Mouse (Mus musculus): ENCODE measurements around the gene Ccm2l.
A peak's percentile ranks its signal among the peaks of the same experiment; 100 is the strongest.

The Ccm2l gene

DNA sequence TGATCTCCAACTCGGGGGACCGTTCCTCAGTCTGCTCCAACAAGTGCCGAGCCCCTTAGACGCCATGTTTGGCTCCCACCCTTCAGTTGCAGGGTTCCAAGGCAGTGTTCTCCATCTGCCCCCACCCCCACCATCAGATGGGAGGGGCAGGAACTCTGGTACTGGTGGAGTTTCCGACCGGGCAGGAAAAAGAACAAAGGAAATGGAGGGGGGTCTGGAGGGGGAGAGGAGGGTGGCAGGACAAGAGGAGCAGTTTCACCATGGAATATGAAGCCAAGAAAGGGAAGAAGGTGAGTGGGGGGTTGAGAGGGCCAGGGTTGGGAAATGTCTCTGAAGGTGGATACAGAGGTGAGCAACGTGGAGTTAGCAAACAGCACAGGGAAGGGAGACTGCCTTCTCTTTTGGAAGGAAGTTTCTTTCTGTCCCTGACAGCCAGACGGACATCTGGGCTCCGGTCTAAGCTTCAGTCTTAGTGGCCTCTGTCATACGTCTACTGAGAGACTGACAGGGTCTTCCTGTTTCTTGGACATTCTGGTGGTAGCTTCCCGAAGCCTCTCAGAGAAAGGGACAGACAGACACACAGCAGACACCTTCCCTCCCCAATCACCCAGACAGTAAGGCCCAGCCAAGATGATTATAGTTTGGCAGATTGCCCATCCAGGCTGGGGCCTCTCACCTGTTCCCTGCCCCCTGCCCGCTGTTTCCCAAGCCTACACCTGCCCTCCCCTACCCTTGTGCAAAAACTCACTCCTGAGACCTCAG is at the start of gene Ccm2l:
Gene Ccm2l (plus strand): TSS at position 209 of the 762 bp plus-strand sequence.
- DNase-seq (ENCODE audit: low read depth), result no peak

DNA sequence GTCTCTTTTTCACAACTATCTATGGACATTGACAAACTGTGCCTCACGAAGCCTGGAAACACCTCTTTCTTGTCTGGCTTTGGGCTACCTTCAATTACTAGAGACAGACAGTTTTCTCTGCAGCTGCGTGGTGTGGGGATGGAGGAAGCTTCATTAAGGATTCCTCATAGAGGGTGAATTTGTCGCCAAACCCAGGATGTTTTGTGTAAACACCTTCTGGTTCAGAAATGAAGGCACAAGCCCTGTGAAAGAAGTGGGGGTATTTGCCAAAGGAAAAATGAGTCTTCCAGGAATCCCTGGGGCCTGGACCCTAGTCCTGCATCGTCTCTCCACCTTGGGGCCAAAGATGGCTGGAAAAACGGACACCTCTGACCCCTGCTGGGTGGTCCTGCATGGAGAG is 49.0 kb upstream of the Ccm2l start:
- no peak for DNase-seq (ENCODE audit: low read depth)

GRCm38 (mm10) chr2:153019355-153019754 is 46.4 kb upstream of the Ccm2l start:
- no peak for DNase-seq (ENCODE audit: low read depth)

DNA sequence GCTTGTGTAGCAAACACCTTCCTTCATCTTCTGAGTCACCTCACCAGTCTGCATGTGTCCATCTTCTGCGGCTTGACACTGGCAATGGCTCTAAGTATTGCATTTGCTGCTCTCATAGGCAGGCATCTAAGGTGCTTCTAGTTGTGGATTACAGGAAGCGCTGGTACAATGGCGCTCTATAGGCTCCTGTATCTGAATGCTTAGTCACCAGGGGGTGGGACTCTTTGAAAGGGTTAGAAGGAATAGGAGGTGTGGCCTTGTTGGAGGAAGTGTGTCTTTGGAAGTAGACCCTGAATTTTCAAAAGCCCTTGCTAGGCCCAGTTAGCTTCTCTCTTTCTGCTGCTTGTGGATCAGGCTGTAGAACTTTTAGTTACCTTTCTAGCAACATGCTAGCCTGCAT is 44.6 kb upstream of the Ccm2l start:
- DNase-seq (ENCODE audit: low read depth), result no peak

DNA sequence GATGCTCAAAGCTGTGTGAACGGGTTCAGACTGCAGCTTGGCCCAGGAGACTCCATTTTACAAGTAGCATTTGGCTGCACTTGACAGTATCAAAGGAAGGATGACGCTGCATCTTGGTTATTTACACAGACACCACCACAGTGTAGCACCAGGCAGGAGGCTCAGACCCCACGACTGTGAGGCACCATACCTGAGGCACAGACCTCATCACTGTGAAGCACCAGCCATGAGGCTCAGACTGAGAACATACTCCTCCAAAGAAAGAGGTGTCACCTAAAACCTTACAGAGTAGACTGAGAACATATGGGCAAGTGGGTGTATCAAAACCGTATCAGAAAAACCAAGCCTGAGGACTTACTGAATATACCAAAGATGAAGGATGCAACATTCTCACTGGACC is 42.9 kb upstream of the Ccm2l start:
- no peak for DNase-seq (ENCODE audit: low read depth)

GRCm38 (mm10) chr2:153026052-153026451 is 39.7 kb upstream of the Ccm2l start:
- no peak for DNase-seq (ENCODE audit: low read depth)

GRCm38 (mm10) chr2:153027501-153027900 is 38.3 kb upstream of the Ccm2l start:
- DNase-seq (ENCODE audit: low read depth), result no peak

DNA sequence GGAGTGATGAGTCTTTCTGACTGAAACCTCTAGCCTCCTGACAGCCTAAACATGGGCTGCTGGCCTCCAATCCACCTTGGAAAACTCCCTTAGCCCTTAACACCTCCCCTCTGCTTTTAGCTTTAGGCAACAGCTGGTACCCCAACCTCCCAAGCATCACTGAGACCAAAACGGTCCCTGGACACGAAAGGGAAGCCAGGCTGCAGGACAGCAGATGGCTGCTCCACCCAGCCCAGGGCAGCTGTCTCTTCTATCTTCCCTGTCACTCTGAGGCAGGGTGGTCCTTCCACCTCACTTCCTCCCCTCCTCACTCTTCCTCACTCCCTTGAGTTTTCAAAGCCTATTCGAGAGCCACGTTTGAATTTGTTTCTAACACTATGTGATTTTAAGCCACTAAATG is 35.3 kb upstream of the Ccm2l start:
- no peak for DNase-seq (ENCODE audit: low read depth)

- no peak for DNase-seq (ENCODE audit: low read depth)
Measured at GRCm38 (mm10) chr2:153031126-153032082, 34.4 kb upstream of the Ccm2l start, which contains the start of gene Xkr7. TSS of gene Xkr7 (plus strand) at chr2:153031852.

GRCm38 (mm10) chr2:153032083-153032842 is 33.5 kb upstream of the Ccm2l start:
- DNase-seq (ENCODE audit: low read depth), result no peak

GRCm38 (mm10) chr2:153032973-153033372 is 32.8 kb upstream of the Ccm2l start:
- no peak for DNase-seq (ENCODE audit: low read depth)

DNA sequence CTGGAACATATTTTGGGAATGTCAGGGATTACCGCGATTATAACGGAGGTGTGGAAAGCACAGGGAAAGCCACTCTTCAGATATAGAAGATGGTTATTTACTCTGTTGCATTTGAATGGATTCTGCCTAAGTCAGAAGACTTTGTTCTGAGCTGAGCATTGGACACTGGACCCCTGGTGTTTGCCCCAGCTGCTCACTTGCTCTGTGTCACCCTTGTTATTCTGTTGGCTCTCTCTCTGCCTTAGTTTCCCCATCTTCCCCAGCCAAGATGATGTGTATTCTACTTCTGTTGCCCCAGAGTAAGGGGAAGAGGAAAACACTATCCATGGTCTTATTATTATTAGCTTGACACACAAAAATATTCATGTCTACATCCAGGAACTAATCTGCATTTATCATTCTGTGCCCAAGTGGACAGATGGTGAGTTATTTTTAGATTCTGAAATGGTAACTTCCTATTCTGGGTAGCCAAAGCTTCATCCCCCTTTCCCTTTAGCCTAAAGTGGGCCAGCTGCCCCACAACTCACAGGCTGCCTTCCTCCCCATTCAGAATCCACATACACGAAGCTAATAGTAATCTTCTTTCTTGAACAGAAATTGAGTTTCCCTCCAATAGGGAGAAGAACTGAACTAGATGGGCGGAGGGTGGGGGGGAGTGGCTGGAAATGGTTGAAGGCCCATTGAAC is 32.1 kb upstream of the Ccm2l start:
- DNase-seq (ENCODE audit: low read depth), result no peak

- no peak for DNase-seq (ENCODE audit: low read depth)
Measured at GRCm38 (mm10) chr2:153036690-153037089, 29.1 kb upstream of the Ccm2l start.

- no peak for DNase-seq (ENCODE audit: low read depth)
Measured at GRCm38 (mm10) chr2:153043886-153044285, 21.9 kb upstream of the Ccm2l start.

DNA sequence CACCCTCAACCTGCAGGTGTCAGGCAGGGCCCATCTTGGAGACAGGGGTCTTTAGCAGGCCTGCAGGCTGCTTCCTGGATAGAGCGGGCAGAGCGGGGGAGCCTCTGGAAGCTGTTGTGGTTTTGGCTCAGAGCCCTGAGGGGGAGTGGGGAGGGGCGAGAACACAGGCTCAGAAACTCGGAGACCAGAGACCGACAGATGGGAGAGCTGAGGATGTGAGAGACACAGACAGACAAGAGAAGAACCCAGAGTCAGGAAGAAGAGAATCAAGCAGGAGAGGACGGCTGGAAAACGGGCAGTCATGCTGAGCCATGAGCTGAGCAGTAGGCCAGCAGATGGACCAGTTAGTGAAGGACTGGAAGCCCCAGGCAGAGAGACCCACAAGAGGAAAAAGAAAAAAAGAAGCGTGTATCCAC is 19.9 kb upstream of the Ccm2l start:
- no peak for DNase-seq (ENCODE audit: low read depth)

DNA sequence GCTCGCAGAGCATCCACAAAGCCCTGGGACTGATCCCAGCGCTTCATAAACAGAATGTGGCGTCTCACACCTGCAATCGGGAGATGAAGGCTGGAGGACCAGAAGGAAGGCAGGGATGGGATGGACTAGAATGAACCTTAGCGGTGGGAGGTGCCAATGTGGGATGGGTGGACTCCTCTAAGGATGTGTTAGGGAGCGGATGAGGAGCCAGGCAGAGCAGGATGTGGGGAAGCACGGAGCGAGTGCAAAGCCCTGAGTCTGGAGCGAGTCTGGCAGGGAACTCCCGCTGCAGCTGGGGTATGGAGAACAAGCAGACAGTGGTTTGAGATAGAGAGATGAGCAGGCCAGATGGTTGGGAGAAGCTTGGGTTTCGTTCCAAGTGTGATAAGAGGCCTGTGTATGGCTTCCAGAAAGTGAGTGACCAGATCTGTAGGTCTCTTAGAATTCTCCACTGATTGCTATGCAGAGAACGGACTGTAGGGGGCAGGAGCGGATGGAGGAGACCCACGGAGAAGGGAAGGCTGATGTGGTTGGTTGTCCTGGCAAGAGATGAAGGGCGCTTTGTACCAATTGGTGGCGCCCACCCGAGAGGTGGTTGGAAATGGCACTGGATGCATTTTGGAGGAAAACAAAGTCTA is 17.8 kb upstream of the Ccm2l start:
- no peak for DNase-seq (ENCODE audit: low read depth)

DNA sequence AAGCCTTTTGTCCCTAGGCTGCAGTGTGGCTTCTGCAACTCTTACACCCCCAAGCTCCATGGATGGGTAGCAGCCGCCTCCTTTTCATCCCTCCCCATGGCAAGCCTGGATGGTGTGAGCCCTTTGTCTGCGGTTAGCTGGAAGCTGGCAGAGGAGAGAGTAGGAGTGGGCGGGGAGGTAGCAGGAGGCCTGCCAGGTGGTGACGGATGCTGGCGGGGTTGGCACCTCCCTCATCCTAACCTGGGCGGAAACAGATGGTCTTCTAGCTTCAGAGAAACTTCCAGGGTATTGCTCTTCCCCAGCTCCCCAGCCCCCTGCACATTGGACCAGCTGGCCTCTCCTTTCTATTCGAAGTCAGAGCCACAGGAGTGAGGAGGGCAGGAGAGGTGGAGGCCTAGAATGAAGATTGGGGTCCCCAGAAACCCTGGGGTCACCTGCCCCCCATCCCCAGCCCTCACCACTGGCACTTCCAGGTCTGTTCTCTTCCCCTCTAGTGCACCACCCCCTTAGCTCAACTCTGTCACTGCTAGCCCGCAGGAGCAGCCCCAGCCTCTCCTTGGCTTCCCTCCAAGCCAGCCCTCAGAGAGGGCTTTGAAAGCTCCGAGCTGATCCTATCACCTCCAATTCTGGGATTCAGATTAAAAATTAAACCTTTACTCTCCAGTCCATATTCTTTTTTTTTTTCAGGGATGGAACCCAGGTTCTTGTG is 16.3 kb upstream of the Ccm2l start:
- peak; percentile 8 for DNase-seq (ENCODE audit: low read depth)

DNA sequence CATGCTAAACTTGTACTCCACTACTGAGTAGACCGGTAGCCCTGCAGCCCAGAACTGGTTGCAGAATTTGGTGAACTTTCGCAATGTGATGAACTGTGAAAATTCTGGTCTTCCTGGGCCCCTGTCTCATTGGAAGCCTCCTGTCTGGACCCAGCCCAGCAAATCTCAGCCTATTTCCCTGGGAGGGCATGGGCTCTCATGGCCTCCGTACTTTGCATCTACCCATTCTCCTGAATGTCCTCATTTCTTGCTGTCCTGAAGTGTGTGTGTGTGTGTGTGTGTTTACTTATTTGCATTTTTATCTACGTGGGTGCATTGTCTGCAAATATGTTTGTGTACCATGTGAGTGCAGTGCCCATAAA is 15.8 kb upstream of the Ccm2l start:
- no peak for DNase-seq (ENCODE audit: low read depth)

- DNase-seq (ENCODE audit: low read depth), result no peak
Measured at GRCm38 (mm10) chr2:153051095-153051494, 14.7 kb upstream of the Ccm2l start.

- no peak for DNase-seq (ENCODE audit: low read depth)
Measured at GRCm38 (mm10) chr2:153051537-153051936, 14.2 kb upstream of the Ccm2l start.

Data from fibroblast of lung, adult 2 months (primary cell).